Mouse (Mus musculus) liver, embryonic 15.5 days (tissue): ENCODE results near the gene Ptprg. TPM values are rescaled to one million over a fixed set of nuclear protein-coding genes. Genes with fewer than 3 reads are reported as not detected.

Source experiments
- ATAC-seq: fragments of 200-750 bp; cut with Nextera tagmentation; 2 replicates; pipeline ENCODE4 v1.8.0; 2017; ENCODE audit warnings: moderate number of reproducible peaks, mild to moderate bottlenecking, moderate library complexity; ENCODE audit not compliant: insufficient read depth
- H3K27ac ChIP-seq: fragments of 300-500 bp; sonication (generic); replicated peaks from 2 replicates; pipeline ENCODE4 v1.5.1; 2015; ENCODE audit warnings: mild to moderate bottlenecking, inconsistent platforms
- H3K27me3 ChIP-seq: fragments of 300-500 bp; sonication (generic); 2 replicates; pipeline ENCODE4 v1.6.1; 2015; ENCODE audit warnings: mild to moderate bottlenecking, inconsistent platforms
- H3K36me3 ChIP-seq: fragments of 300-500 bp; sonication (generic); replicated peaks from 2 replicates; pipeline ENCODE4 v1.6.1; 2015; ENCODE audit warnings: moderate library complexity, mild to moderate bottlenecking, inconsistent platforms
- H3K4me1 ChIP-seq: fragments of 300-500 bp; sonication (generic); replicated peaks from 2 replicates; pipeline ENCODE4 v1.6.1; 2015; ENCODE audit warnings: inconsistent platforms
- H3K4me2 ChIP-seq: fragments of 300-500 bp; sonication (generic); 2 replicates; pipeline ENCODE4 v1.6.1; 2015; ENCODE audit warnings: moderate library complexity, mild to moderate bottlenecking, inconsistent platforms
- H3K4me3 ChIP-seq: fragments of 300-500 bp; sonication (generic); replicated peaks from 2 replicates; pipeline ENCODE4 v1.5.1; 2015; ENCODE audit warnings: mild to moderate bottlenecking, inconsistent platforms
- H3K9ac ChIP-seq: fragments of 300-500 bp; sonication (generic); 2 replicates; pipeline ENCODE4 v1.6.1; 2015; ENCODE audit warnings: moderate library complexity, mild to moderate bottlenecking, inconsistent platforms
- H3K9me3 ChIP-seq: fragments of 300-500 bp; sonication (generic); replicated peaks from 2 replicates; pipeline ENCODE4 v1.6.1; 2016; ENCODE audit warnings: inconsistent platforms
- WGBS: fragments of 180-500 bp; shearing (Covaris S2); methylation state at CpG from one replicate; pipeline ENCODE4 v1.1.7; 2015; ENCODE audit warnings: mixed read lengths; ENCODE audit not compliant: insufficient replicate concordance; 5-methylcytosine and 5-hydroxymethylcytosine counted together
- polyA plus RNA-seq: library from polyadenylated mRNA; unstranded; fragments of >200 nt; fragmentation: Nextera tagmentation; extraction: Ambion mirVana; gene quantifications from 2 replicates; pipeline ENCODE4 v1.2.1, GENCODE M21; 2015

The Ptprg gene
- polyA plus RNA-seq, 1 experiment from 2014 or later, result 1.3 TPM

- Histone ChIP-seq H3K9me3 (no peaks in the 10 kb centered on the region), H3K4me1 (no peaks in the 10 kb centered on the region), H3K36me3 (no peaks in the 10 kb centered on the region), H3K4me3 (no peak overlapping the region), H3K27me3 (no peaks in the 10 kb centered on the region; the same call in 1 of the 2 replicates), H3K4me2 (no peak overlapping the region), H3K9ac (no peak overlapping the region), H3K27ac (no peak overlapping the region)
- ATAC-seq, result no peak
- 34% methylated on average over 11 of the region's 11 CpGs for WGBS
Observed at GRCm38 (mm10) chr14:11663661-11664215, 110.4 kb downstream of the Ptprg start.

DNA sequence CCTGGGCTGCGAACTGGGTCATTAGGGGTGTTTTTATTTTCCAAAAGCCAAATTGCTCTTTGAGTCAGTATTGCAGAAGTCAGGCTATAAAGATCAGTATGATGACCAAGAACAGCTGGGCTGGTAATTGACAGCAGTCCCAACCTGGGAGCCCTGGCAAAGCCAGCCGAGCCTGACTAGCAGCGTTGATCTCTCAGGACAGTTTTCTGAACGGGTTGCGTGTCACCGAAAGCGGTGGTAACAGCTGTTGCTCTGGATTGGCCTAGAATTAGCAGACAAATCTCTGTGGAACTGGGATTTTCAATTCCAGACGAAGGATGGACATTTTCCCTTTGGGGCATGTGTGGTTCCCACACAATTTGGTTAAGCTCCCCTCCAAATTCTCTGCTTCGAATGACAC, 111.0 kb downstream of the Ptprg start:
- no peak overlapping the region for H3K4me2 ChIP-seq
- 49% methylated on average over 9 of the region's 9 CpGs for WGBS
- H3K36me3 ChIP-seq, result no peaks in the 10 kb centered on the region
- no peak for ATAC-seq
- no peak overlapping the region for H3K4me3 ChIP-seq
- H3K27ac ChIP-seq, result no peak overlapping the region
- H3K9ac ChIP-seq, result no peak overlapping the region
- H3K27me3 ChIP-seq, result no peaks in the 10 kb centered on the region; the same call in 1 of the 2 replicates
- H3K9me3 ChIP-seq, result no peaks in the 10 kb centered on the region
- H3K4me1 ChIP-seq, result no peaks in the 10 kb centered on the region

DNA sequence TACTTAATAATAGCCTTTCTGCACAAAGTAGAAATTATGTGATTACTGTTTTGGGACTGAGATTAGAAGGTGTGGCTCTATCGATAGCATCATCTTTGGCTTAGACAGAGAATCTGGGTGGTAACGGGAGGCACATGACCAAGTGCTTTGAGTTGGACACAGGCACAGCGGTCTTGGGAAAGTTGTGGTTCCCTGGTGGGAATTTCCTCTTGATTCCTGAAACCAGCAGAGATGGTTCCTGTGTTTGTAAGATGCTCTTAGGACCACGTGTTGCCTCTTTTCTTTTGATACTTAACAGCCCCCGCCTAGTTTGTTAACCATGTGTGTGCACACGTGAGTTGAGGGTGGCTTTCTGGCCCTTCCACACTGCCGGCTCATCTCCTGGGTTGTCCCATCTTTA, 111.7 kb downstream of the Ptprg start:
- H3K4me1 ChIP-seq, result no peaks in the 10 kb centered on the region
- no peak for ATAC-seq
- no peaks in the 10 kb centered on the region; the same call in 1 of the 2 replicates for H3K27me3 ChIP-seq
- H3K4me3 ChIP-seq, result no peak overlapping the region
- no peak overlapping the region for H3K9ac ChIP-seq
- no peaks in the 10 kb centered on the region for H3K9me3 ChIP-seq
- no peaks in the 10 kb centered on the region for H3K36me3 ChIP-seq
- 64% methylated on average over 7 of the region's 7 CpGs for WGBS
- no peak overlapping the region for H3K27ac ChIP-seq
- no peak overlapping the region for H3K4me2 ChIP-seq

DNA sequence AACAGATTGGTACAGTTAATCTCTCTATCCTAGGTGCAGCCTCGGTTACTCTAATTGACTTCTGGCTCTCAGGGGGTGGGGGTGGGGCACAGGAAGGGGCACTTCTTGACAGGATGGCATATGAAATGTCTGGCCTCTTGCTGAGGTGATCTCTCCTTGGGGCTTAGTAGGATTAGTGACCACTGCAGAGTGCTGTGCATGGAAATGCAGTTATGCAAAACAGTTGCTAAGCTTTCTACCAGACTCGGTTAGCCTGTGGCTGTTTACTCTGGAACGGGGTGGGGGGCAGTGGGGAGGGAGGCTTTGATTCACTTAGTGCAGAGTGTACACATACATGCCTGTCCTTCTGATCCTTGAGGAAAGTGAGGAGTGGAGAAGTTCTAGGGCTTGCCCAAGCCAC, 114.4 kb downstream of the Ptprg start:
- H3K4me1 ChIP-seq, result no peaks in the 10 kb centered on the region
- no peak overlapping the region for H3K27ac ChIP-seq
- no peak overlapping the region for H3K9ac ChIP-seq
- no peaks in the 10 kb centered on the region; the same call in 1 of the 2 replicates for H3K27me3 ChIP-seq
- H3K9me3 ChIP-seq, result no peaks in the 10 kb centered on the region
- H3K36me3 ChIP-seq, result no peaks in the 10 kb centered on the region
- no peak overlapping the region for H3K4me3 ChIP-seq
- WGBS, result 7% methylated on average over 3 of the region's 3 CpGs
- no peak overlapping the region for H3K4me2 ChIP-seq
- ATAC-seq, result no peak

GRCm38 (mm10) chr14:11670847-11671246, 117.5 kb downstream of the Ptprg start:
- no peaks in the 10 kb centered on the region for H3K36me3 ChIP-seq
- H3K4me2 ChIP-seq, result no peak overlapping the region
- ATAC-seq, result no peak
- H3K9ac ChIP-seq, result no peak overlapping the region
- H3K27me3 ChIP-seq, result no peaks in the 10 kb centered on the region
- 26% methylated on average over 6 of the region's 6 CpGs for WGBS
- H3K27ac ChIP-seq, result no peak overlapping the region
- no peak overlapping the region for H3K4me3 ChIP-seq
- H3K9me3 ChIP-seq, result no peaks in the 10 kb centered on the region
- H3K4me1 ChIP-seq, result no peaks in the 10 kb centered on the region

- Histone ChIP-seq H3K36me3 (no peaks in the 10 kb centered on the region), H3K27me3 (no peaks in the 10 kb centered on the region), H3K4me1 (no peaks in the 10 kb centered on the region), H3K4me3 (no peak overlapping the region), H3K9me3 (no peaks in the 10 kb centered on the region), H3K27ac (no peak overlapping the region), H3K9ac (no peak overlapping the region), H3K4me2 (no peak overlapping the region)
- no peak for ATAC-seq
- 72% methylated on average over 3 of the region's 3 CpGs for WGBS
Observed at GRCm38 (mm10) chr14:11672981-11673547, 119.7 kb downstream of the Ptprg start.

DNA sequence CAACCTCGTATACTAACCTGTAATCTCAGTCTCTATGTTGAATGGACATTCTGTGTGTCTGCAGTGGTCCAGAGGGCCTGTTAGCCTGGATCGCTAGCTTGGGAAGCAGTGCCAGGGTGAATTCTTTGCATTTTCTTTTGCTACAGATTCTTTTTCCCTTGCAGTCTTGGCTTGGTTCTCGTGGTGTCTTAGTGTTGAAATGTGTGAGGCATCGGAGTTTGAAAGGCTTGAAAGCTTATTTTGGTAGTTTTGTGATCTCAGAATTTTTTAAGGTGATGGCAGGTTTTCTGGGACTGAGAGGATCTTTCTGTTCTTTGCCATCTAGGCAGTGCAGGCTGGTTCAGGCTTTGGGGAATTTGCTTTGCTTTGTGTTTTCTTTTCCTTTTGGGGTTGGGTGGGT, 124.9 kb downstream of the Ptprg start:
- Histone ChIP-seq H3K36me3 (no peaks in the 10 kb centered on the region), H3K4me2 (no peak overlapping the region), H3K4me1 (no peaks in the 10 kb centered on the region), H3K27ac (no peak overlapping the region), H3K4me3 (no peak overlapping the region), H3K9me3 (no peaks in the 10 kb centered on the region), H3K9ac (no peak overlapping the region), H3K27me3 (no peaks in the 10 kb centered on the region)
- no peak for ATAC-seq
- whole genome bisulfite sequencing, result 49% methylated on average over 4 of the region's 4 CpGs

GRCm38 (mm10) chr14:11679741-11680140, 126.4 kb downstream of the Ptprg start:
- Histone ChIP-seq H3K4me2 (no peak overlapping the region), H3K4me3 (no peak overlapping the region), H3K27ac (no peak overlapping the region), H3K27me3 (no peaks in the 10 kb centered on the region), H3K36me3 (no peaks in the 10 kb centered on the region), H3K9me3 (no peaks in the 10 kb centered on the region), H3K4me1 (no peaks in the 10 kb centered on the region), H3K9ac (no peak overlapping the region)
- 47% methylated on average over 3 of the region's 3 CpGs for WGBS
- ATAC-seq, result no peak

GRCm38 (mm10) chr14:11680621-11681020, 127.3 kb downstream of the Ptprg start:
- Histone ChIP-seq H3K27me3 (no peaks in the 10 kb centered on the region), H3K9ac (no peak overlapping the region), H3K4me2 (no peak overlapping the region), H3K4me3 (no peak overlapping the region), H3K9me3 (no peaks in the 10 kb centered on the region), H3K27ac (no peak overlapping the region), H3K36me3 (no peaks in the 10 kb centered on the region), H3K4me1 (no peaks in the 10 kb centered on the region)
- 38% methylated on average over 2 of the region's 2 CpGs for WGBS
- no peak for ATAC-seq

- no peak overlapping the region for H3K27ac ChIP-seq
- no peaks in the 10 kb centered on the region for H3K27me3 ChIP-seq
- H3K4me3 ChIP-seq, result no peak overlapping the region
- 36% methylated on average over 3 of the region's 3 CpGs for WGBS
- H3K36me3 ChIP-seq, result no peaks in the 10 kb centered on the region
- no peak overlapping the region for H3K9ac ChIP-seq
- H3K9me3 ChIP-seq, result no peaks in the 10 kb centered on the region
- no peak overlapping the region for H3K4me2 ChIP-seq
- H3K4me1 ChIP-seq, result no peaks in the 10 kb centered on the region
- ATAC-seq, result no peak
Observed at GRCm38 (mm10) chr14:11682441-11682840, 129.1 kb downstream of the Ptprg start.

DNA sequence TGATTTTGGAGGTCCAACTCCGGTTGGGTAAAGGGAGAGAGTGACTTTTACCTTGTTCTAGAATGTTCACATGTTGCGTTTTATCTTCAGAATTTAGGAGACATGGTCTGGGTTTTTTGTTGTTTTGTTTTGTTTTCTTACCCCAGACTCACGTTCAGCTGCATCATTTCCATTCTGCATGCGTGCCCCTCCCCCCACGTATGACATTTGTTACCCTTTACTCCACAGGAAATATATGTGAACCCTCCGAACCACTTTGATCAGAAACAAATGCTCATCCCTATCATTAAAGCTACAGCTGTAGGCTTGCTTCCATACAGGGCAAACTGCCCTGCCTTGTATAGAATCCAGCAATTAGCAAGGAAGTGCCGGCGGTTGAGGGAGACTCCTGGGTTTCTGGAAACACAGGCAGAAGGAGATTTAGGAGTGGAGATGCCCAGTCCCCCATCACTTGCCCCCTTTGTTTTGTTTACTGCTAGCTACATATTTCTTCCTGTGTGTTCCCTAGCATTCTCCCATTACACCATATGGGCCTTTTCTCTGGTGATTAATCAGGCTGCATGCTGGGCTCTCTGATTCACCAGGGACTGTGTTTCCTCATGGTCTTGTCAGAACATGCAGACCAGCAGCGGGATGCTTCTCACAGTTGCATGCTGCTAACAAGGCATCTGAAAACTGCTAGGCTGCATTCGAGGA, 130.2 kb downstream of the Ptprg start:
- Histone ChIP-seq H3K9me3 (no peaks in the 10 kb centered on the region), H3K9ac (no peak overlapping the region), H3K27ac (no peak overlapping the region), H3K27me3 (no peaks in the 10 kb centered on the region), H3K4me1 (no peaks in the 10 kb centered on the region), H3K4me3 (no peak overlapping the region), H3K36me3 (no peaks in the 10 kb centered on the region), H3K4me2 (no peak overlapping the region)
- no peak for ATAC-seq
- WGBS, result 34% methylated on average over 10 of the region's 10 CpGs
